Comparison of ENCODE assay signal across 10 mouse cellular contexts in genomic region chr7:4647291-4647690, GRCm38 (mm10). TPM values are rescaled to one million over a fixed set of nuclear protein-coding genes. Genes with fewer than 3 reads are reported as not detected.
A peak's percentile ranks its signal among the peaks of the same experiment; 100 is the strongest.
DNase-seq lines count a peak whose midpoint lies in the region; ATAC-seq lines count a peak whose summit lies in the region.
"Had no signal": no experiment of that assay in that cellular context is flagged by ENCODE, and none has a peak within 500 bp of the region (broad histone marks: within the 10 kb centered on the region; RNA-seq: fewer than 3 reads in every experiment).

No protein-coding gene starts in this region.

- peak overlapping the region; percentile 19 for H3K27ac ChIP-seq in macrophage
- no peak overlapping the region for H3K27ac ChIP-seq in forebrain, embryonic 16.5 days (ENCODE audit: low read length)
- H3K27ac ChIP-seq: kidney, postnatal 0 days had no signal

- no peak overlapping the region for H3K4me3 ChIP-seq in macrophage (ENCODE audit: inconsistent target)
- H3K4me3 ChIP-seq in forebrain, embryonic 16.5 days (replicated peaks; ENCODE audit: low read length), result no peak overlapping the region

- WGBS in macrophage (ENCODE audit: missing documents), result 18% methylated on average over 6 of the region's 6 CpGs
- 88% methylated on average over 6 of the region's 6 CpGs for WGBS in forebrain, embryonic 16.5 days

- peaks cover 46% of the 10 kb centered on the region for H3K36me3 ChIP-seq in macrophage (ENCODE audit: inconsistent target)
- H3K36me3 ChIP-seq in forebrain, embryonic 16.5 days (ENCODE audit: control insufficient read depth, insufficient read depth), result peaks cover 19% of the 10 kb centered on the region

- no peaks in the 10 kb centered on the region for H3K27me3 ChIP-seq in forebrain, embryonic 16.5 days (replicated peaks; ENCODE audit: control insufficient read depth, insufficient read depth, low read length)

- ATAC-seq in forebrain, embryonic 16.5 days, result no peak
- ATAC-seq: midbrain, embryonic 16.5 days had no signal

- H3K79me2 ChIP-seq in macrophage (ENCODE audit: inconsistent target), result peaks cover 87% of the 10 kb centered on the region

- DNase-seq in adrenal gland, postnatal 10 days, result peak; percentile 46
- no peak for DNase-seq in adrenal gland, postnatal 4 days (ENCODE audit: low spot score in 2 of 2)
- peak; percentile 83 for DNase-seq in T-cell, adult 2 months (ENCODE audit: low spot score)
- DNase-seq in heart, postnatal 4 days, result peak; percentile 60
- no peak for DNase-seq in cerebellum, adult 9-11 months
- no peak for DNase-seq in kidney, postnatal 14 days

- H3K9me3 ChIP-seq in forebrain, embryonic 16.5 days (ENCODE audit: control insufficient read depth, low read length), result no peaks in the 10 kb centered on the region

- no peak overlapping the region for H3K9ac ChIP-seq in forebrain, embryonic 16.5 days (replicated peaks; ENCODE audit: low read depth, low read length)

- H3K4me1 ChIP-seq in forebrain, embryonic 16.5 days (replicated peaks; ENCODE audit: control insufficient read depth, insufficient read depth, low read length), result no peaks in the 10 kb centered on the region

- H3K4me2 ChIP-seq in forebrain, embryonic 16.5 days (ENCODE audit: low read length), result no peak overlapping the region

RNA-seq across cellular contexts. Expression of gene Ppp6r1, which starts 11.5 kb away (rescaled TPM):
- 10 to 100 TPM; 74.0 to 83.3 TPM for total RNA-seq in adrenal gland, postnatal 10 days (2021)
- total RNA-seq in adrenal gland, postnatal 4 days (2021), result 100 to 1,000 TPM in 1 of 2 experiments, 10 to 100 TPM in 1; 98.4 to 103 TPM
- 10 to 100 TPM; 79.1 to 81.3 TPM for total RNA-seq in heart, postnatal 4 days (2021)
- 100 to 1,000 TPM in 25 of 26 experiments, 10 to 100 TPM in 1; 98.1 to 413 (median 178) TPM for total RNA-seq in macrophage (2018; cell fraction: chromatin; rRNA removed)
- 100 to 1,000 TPM in 11 of 26 experiments, 10 to 100 TPM in 15; 71.3 to 140 (median 90.6) TPM for total RNA-seq in macrophage (2018; cell fraction: cytosol; rRNA removed)
- 100 to 1,000 TPM in 17 of 26 experiments, 10 to 100 TPM in 9; 76.1 to 264 (median 129) TPM for total RNA-seq in macrophage (2018; cell fraction: nucleus; rRNA removed)
- 68.2 to 77.4 TPM (median 74.2 TPM) in 3 replicates for polyA plus RNA-seq in macrophage (2018)
- 7.6 and 7.8 TPM in 2 replicates for polyA plus RNA-seq in forebrain, embryonic 16.5 days (2015; fragmentation: Nextera tagmentation; extraction: Ambion mirVana)

RNA-seq across cellular contexts. Expression of gene Tmem86b, which starts 16.1 kb away (rescaled TPM):
- 10 to 100 TPM; 12.7 to 14.7 TPM for total RNA-seq in adrenal gland, postnatal 10 days (2021)
- total RNA-seq in adrenal gland, postnatal 4 days (2021), result 10 to 100 TPM; 12.8 to 16.6 TPM
- 1 to 10 TPM; 6.6 to 8.5 TPM for total RNA-seq in heart, postnatal 4 days (2021)
- total RNA-seq in macrophage (2018; cell fraction: chromatin; rRNA removed), result 10 to 100 TPM; 21.2 to 71.7 (median 39.4) TPM
- 1 to 10 TPM in 24 of 26 experiments, under 1 TPM in 2; 0.81 to 3.6 (median 1.7) TPM for total RNA-seq in macrophage (2018; cell fraction: cytosol; rRNA removed)
- 10 to 100 TPM; 17.0 to 69.2 (median 24.3) TPM for total RNA-seq in macrophage (2018; cell fraction: nucleus; rRNA removed)
- 1.4 to 2.3 TPM (median 2.1 TPM) in 3 replicates for polyA plus RNA-seq in macrophage (2018)
- 2.0 and 2.9 TPM in 2 replicates for polyA plus RNA-seq in forebrain, embryonic 16.5 days (2015; fragmentation: Nextera tagmentation; extraction: Ambion mirVana)

RNA-seq across cellular contexts. Expression of gene Hspbp1, which starts 37.6 kb away (rescaled TPM):
- total RNA-seq in adrenal gland, postnatal 10 days (2021), result 10 to 100 TPM; 36.1 to 36.7 TPM
- total RNA-seq in adrenal gland, postnatal 4 days (2021), result 10 to 100 TPM; 41.3 to 43.6 TPM
- 10 to 100 TPM; 51.5 to 54.7 TPM for total RNA-seq in heart, postnatal 4 days (2021)
- 10 to 100 TPM in 16 of 26 experiments, 1 to 10 TPM in 10; 5.5 to 20.2 (median 12.1) TPM for total RNA-seq in macrophage (2018; cell fraction: chromatin; rRNA removed)
- total RNA-seq in macrophage (2018; cell fraction: cytosol; rRNA removed), result 10 to 100 TPM; 19.5 to 34.9 (median 26.6) TPM
- total RNA-seq in macrophage (2018; cell fraction: nucleus; rRNA removed), result 10 to 100 TPM in 19 of 26 experiments, 1 to 10 TPM in 7; 7.3 to 22.5 (median 12.8) TPM
- 13.6 to 44.2 TPM (median 27.9 TPM) in 3 replicates for polyA plus RNA-seq in macrophage (2018)
- polyA plus RNA-seq in forebrain, embryonic 16.5 days (2015; fragmentation: Nextera tagmentation; extraction: Ambion mirVana), result 136 and 156 TPM in 2 replicates

RNA-seq across cellular contexts. Expression of gene Brsk1, which starts 43.1 kb away (rescaled TPM):
- total RNA-seq in adrenal gland, postnatal 10 days (2021), result 10 to 100 TPM in 1 of 2 experiments, 1 to 10 TPM in 1; 7.5 to 11.8 TPM
- total RNA-seq in adrenal gland, postnatal 4 days (2021), result 10 to 100 TPM; 14.4 to 17.0 TPM
- total RNA-seq in heart, postnatal 4 days (2021), result 1 to 10 TPM; 4.1 to 5.9 TPM
- total RNA-seq in macrophage (2018; cell fraction: chromatin; rRNA removed), result 1 to 10 TPM in 1 of 26 experiments, under 1 TPM in 3, not detected in 22; 0.25 to 2.0 (median 0.43) TPM
- under 1 TPM in 1 of 26 experiments, not detected in 25; 0.04 TPM for total RNA-seq in macrophage (2018; cell fraction: cytosol; rRNA removed)
- under 1 TPM in 1 of 26 experiments, not detected in 25; 0.34 TPM for total RNA-seq in macrophage (2018; cell fraction: nucleus; rRNA removed)
- polyA plus RNA-seq in macrophage (2018), result 0.07 TPM in 1 of 3 replicates, not detected in the others
- 5.9 and 7.9 TPM in 2 replicates for polyA plus RNA-seq in forebrain, embryonic 16.5 days (2015; fragmentation: Nextera tagmentation; extraction: Ambion mirVana)

RNA-seq across cellular contexts. Expression of gene Ptprh, which starts 43.5 kb away (rescaled TPM):
- total RNA-seq in adrenal gland, postnatal 10 days (2021), result not detected
- under 1 TPM in 1 of 2 experiments, not detected in 1; 0.23 TPM for total RNA-seq in adrenal gland, postnatal 4 days (2021)
- total RNA-seq in heart, postnatal 4 days (2021), result not detected
- total RNA-seq in macrophage (2018; cell fraction: chromatin; rRNA removed), result not detected
- not detected for total RNA-seq in macrophage (2018; cell fraction: cytosol; rRNA removed)
- not detected for total RNA-seq in macrophage (2018; cell fraction: nucleus; rRNA removed)
- not detected in 3 replicates for polyA plus RNA-seq in macrophage (2018)
- 0.63 and 0.70 TPM in 2 replicates for polyA plus RNA-seq in forebrain, embryonic 16.5 days (2015; fragmentation: Nextera tagmentation; extraction: Ambion mirVana)

Comparison
In these comparisons a context has a peak if more than half of its experiments do, and no peak if none do; other contexts are left out.
1. DNase-seq: peak in adrenal gland, postnatal 10 days (single experiment), T-cell, adult 2 months (single experiment) and heart, postnatal 4 days (single experiment); none in adrenal gland, postnatal 4 days (0 of 2), cerebellum, adult 9-11 months (single experiment) and kidney, postnatal 14 days (single experiment).